Mouse (Mus musculus): ENCODE data around the gene Ylpm1.

DNA sequence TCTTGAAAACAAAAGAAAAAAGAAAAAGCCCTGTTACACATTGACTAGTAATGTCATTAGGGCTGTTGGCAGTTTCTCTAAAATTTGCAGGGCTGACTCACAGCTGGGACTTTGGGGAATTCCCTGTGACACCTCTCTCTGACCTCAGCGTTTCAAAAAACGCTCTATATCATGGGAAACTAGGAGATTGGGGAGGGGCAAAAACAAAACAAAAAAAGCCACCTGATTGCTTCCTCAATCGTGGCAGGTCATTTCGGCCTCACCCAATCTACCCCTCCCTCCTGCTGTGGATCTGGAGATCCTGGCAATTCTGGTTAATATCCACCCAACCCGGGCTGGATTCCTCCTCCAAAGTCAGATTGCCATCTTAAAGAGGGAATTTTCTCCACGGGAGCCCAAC is 55.1 kb downstream of the Ylpm1 start:
- no peak for TF ChIP-seq CTCF (IDR thresholded peaks at IDR 0.05; ENCODE audit: extremely low read depth, insufficient read depth, insufficient read length, insufficient replicate concordance)
- TF ChIP-seq POLR2A (IDR thresholded peaks at IDR 0.05; ENCODE audit: low read depth, low read length): no peak

All from spleen, adult 2 months (tissue).